Mouse (Mus musculus): Measurements from ENCODE around the gene Cachd1. TPM values are rescaled to one million over a fixed set of nuclear protein-coding genes. Genes with fewer than 3 reads are reported as not detected.

Gene Cachd1
- polyA plus RNA-seq, 1 experiment from 2014 or later, result 7.0 TPM

GRCm38 (mm10) chr4:100842629-100843028 is 66.2 kb downstream of the Cachd1 start:
- H3K27me3 ChIP-seq (ENCODE audit: control insufficient read depth, insufficient read depth, low read length), result no peaks in the 10 kb centered on the region
- DNase-seq (ENCODE audit: low spot score) (no peak), ATAC-seq (ENCODE audit: low FRiP score, low TSS enrichment) (no peak)
- TF ChIP-seq CTCF (IDR thresholded peaks at IDR 0.05; ENCODE audit: low read depth), result no peak
- no peak for TF ChIP-seq EP300 (optimal IDR thresholded peaks at IDR 0.05)
- H3K9me3 ChIP-seq (ENCODE audit: control insufficient read depth, low read length), result no peaks in the 10 kb centered on the region
- H3K4me1 ChIP-seq (replicated peaks; ENCODE audit: control insufficient read depth, insufficient read depth), result no peaks in the 10 kb centered on the region
- no peak overlapping the region for H3K4me2 ChIP-seq (replicated peaks; ENCODE audit: low read depth)
- no peaks in the 10 kb centered on the region for H3K36me3 ChIP-seq (ENCODE audit: control insufficient read depth, insufficient read depth, low read length)
- WGBS, result 50% methylated on average over 5 of the region's 5 CpGs
- H3K4me3 ChIP-seq (ENCODE audit: low read depth, low read length), result no peak overlapping the region
- H3K27ac ChIP-seq (replicated peaks), result no peak overlapping the region
- H3K9ac ChIP-seq (ENCODE audit: low read length), result no peak overlapping the region

- H3K4me1 ChIP-seq (replicated peaks; ENCODE audit: control insufficient read depth, insufficient read depth), result no peaks in the 10 kb centered on the region
- H3K9me3 ChIP-seq (ENCODE audit: control insufficient read depth, low read length), result no peaks in the 10 kb centered on the region
- no peaks in the 10 kb centered on the region for H3K27me3 ChIP-seq (ENCODE audit: control insufficient read depth, insufficient read depth, low read length)
- TF ChIP-seq CTCF (IDR thresholded peaks at IDR 0.05; ENCODE audit: low read depth), result no peak
- no peak for TF ChIP-seq EP300 (optimal IDR thresholded peaks at IDR 0.05)
- no peak for ATAC-seq (ENCODE audit: low FRiP score, low TSS enrichment)
- 80% methylated on average over 5 of the region's 5 CpGs for WGBS
- DNase-seq (ENCODE audit: low spot score), result no peak
- no peak overlapping the region for H3K4me3 ChIP-seq (ENCODE audit: low read depth, low read length)
- H3K36me3 ChIP-seq (ENCODE audit: control insufficient read depth, insufficient read depth, low read length), result no peaks in the 10 kb centered on the region
- no peak overlapping the region for H3K4me2 ChIP-seq (replicated peaks; ENCODE audit: low read depth)
- no peak overlapping the region for H3K27ac ChIP-seq (replicated peaks)
- H3K9ac ChIP-seq (ENCODE audit: low read length), result no peak overlapping the region
Measured at GRCm38 (mm10) chr4:100843119-100843518, 66.6 kb downstream of the Cachd1 start.

- Histone ChIP-seq H3K4me1 (replicated peaks; ENCODE audit: control insufficient read depth, insufficient read depth) (no peaks in the 10 kb centered on the region), H3K4me2 (replicated peaks; ENCODE audit: low read depth) (no peak overlapping the region), H3K27me3 (ENCODE audit: control insufficient read depth, insufficient read depth, low read length) (no peaks in the 10 kb centered on the region), H3K9me3 (ENCODE audit: control insufficient read depth, low read length) (no peaks in the 10 kb centered on the region), H3K9ac (ENCODE audit: low read length) (no peak overlapping the region), H3K36me3 (ENCODE audit: control insufficient read depth, insufficient read depth, low read length) (no peaks in the 10 kb centered on the region), H3K4me3 (ENCODE audit: low read depth, low read length) (no peak overlapping the region), H3K27ac (replicated peaks) (no peak overlapping the region)
- no peak for TF ChIP-seq CTCF (IDR thresholded peaks at IDR 0.05; ENCODE audit: low read depth)
- TF ChIP-seq EP300 (optimal IDR thresholded peaks at IDR 0.05), result no peak
- no peak for ATAC-seq (ENCODE audit: low FRiP score, low TSS enrichment)
- DNase-seq (ENCODE audit: low spot score), result no peak
- WGBS, result 79% methylated on average over 7 of the region's 7 CpGs
Measured at GRCm38 (mm10) chr4:100850846-100851495, 74.5 kb downstream of the Cachd1 start.

GRCm38 (mm10) chr4:100852448-100852847 is 76.0 kb downstream of the Cachd1 start:
- Histone ChIP-seq H3K9ac (ENCODE audit: low read length) (no peak overlapping the region), H3K36me3 (ENCODE audit: control insufficient read depth, insufficient read depth, low read length) (no peaks in the 10 kb centered on the region), H3K27ac (replicated peaks) (no peak overlapping the region), H3K9me3 (ENCODE audit: control insufficient read depth, low read length) (no peaks in the 10 kb centered on the region), H3K27me3 (ENCODE audit: control insufficient read depth, insufficient read depth, low read length) (no peaks in the 10 kb centered on the region), H3K4me2 (replicated peaks; ENCODE audit: low read depth) (no peak overlapping the region), H3K4me3 (ENCODE audit: low read depth, low read length) (no peak overlapping the region), H3K4me1 (replicated peaks; ENCODE audit: control insufficient read depth, insufficient read depth) (peaks cover 3% of the 10 kb centered on the region; the same call in 1 of the 2 replicates)
- WGBS, result 40% methylated on average over 3 of the region's 3 CpGs
- TF ChIP-seq EP300 (optimal IDR thresholded peaks at IDR 0.05), result no peak
- TF ChIP-seq CTCF (IDR thresholded peaks at IDR 0.05; ENCODE audit: low read depth), result no peak
- ATAC-seq (ENCODE audit: low FRiP score, low TSS enrichment) (no peak), DNase-seq (ENCODE audit: low spot score) (no peak)

GRCm38 (mm10) chr4:100853426-100853825 is 77.0 kb downstream of the Cachd1 start:
- Histone ChIP-seq H3K4me1 (replicated peaks; ENCODE audit: control insufficient read depth, insufficient read depth) (peaks cover 3% of the 10 kb centered on the region; the same call in 1 of the 2 replicates), H3K27me3 (ENCODE audit: control insufficient read depth, insufficient read depth, low read length) (no peaks in the 10 kb centered on the region), H3K36me3 (ENCODE audit: control insufficient read depth, insufficient read depth, low read length) (no peaks in the 10 kb centered on the region), H3K4me3 (ENCODE audit: low read depth, low read length) (no peak overlapping the region), H3K9me3 (ENCODE audit: control insufficient read depth, low read length) (no peaks in the 10 kb centered on the region), H3K27ac (replicated peaks) (no peak overlapping the region), H3K9ac (ENCODE audit: low read length) (no peak overlapping the region), H3K4me2 (replicated peaks; ENCODE audit: low read depth) (no peak overlapping the region)
- WGBS, result 68% methylated on average over 1 of the region's 1 CpGs
- ATAC-seq (ENCODE audit: low FRiP score, low TSS enrichment) (no peak), DNase-seq (ENCODE audit: low spot score) (no peak)
- TF ChIP-seq CTCF (IDR thresholded peaks at IDR 0.05; ENCODE audit: low read depth) (no peak), EP300 (optimal IDR thresholded peaks at IDR 0.05) (no peak)

GRCm38 (mm10) chr4:100855373-100855772 is 78.9 kb downstream of the Cachd1 start:
- DNase-seq (ENCODE audit: low spot score), result no peak
- TF ChIP-seq CTCF (IDR thresholded peaks at IDR 0.05; ENCODE audit: low read depth) (no peak), EP300 (optimal IDR thresholded peaks at IDR 0.05) (no peak)
- 77% methylated on average over 4 of the region's 4 CpGs for WGBS
- Histone ChIP-seq H3K9me3 (ENCODE audit: control insufficient read depth, low read length) (no peaks in the 10 kb centered on the region), H3K27me3 (ENCODE audit: control insufficient read depth, insufficient read depth, low read length) (no peaks in the 10 kb centered on the region), H3K4me1 (replicated peaks; ENCODE audit: control insufficient read depth, insufficient read depth) (peaks cover 3% of the 10 kb centered on the region; the same call in 1 of the 2 replicates), H3K4me3 (ENCODE audit: low read depth, low read length) (no peak overlapping the region), H3K4me2 (replicated peaks; ENCODE audit: low read depth) (no peak overlapping the region), H3K36me3 (ENCODE audit: control insufficient read depth, insufficient read depth, low read length) (no peaks in the 10 kb centered on the region), H3K27ac (replicated peaks) (no peak overlapping the region), H3K9ac (ENCODE audit: low read length) (no peak overlapping the region)
- no peak for ATAC-seq (ENCODE audit: low FRiP score, low TSS enrichment)

Measured in stomach, postnatal 0 days (tissue).